Comparison of ENCODE assay signal across 8 mouse cellular contexts in the genomic region with DNA sequence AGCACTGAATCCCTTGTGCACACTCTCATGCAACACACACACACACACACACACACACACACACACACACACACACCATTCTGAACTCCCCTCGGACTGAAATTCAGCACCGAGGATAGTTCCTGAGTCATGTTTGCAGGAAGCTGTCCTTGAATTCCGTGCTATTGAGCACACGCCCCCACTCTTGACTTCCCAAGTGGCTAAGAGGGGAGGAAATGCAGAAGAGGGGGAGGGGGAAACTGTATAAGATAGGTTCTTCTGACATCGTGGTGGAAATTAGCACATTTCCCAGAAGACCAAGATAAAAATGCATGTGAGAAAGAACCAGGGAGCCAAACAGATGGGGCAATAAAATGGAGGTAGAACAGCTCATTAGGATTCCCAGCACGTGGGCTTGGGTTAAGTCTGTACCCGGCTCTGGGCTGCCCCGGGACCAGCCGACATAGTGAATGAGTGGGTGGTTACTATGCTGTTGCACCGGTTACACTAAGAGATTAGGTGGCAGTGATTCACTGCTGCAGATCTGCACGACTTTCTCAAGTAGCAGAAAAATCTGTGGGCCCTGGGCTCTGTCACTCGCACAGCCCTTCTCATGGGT. TPM values are rescaled to one million over a fixed set of nuclear protein-coding genes. Genes with fewer than 3 reads are reported as not detected.
DNase-seq lines count a peak whose midpoint lies in the region; ATAC-seq lines count a peak whose summit lies in the region.

No protein-coding gene starts in this region.

- H3K4me2 ChIP-seq in midbrain, embryonic 14.5 days (ENCODE audit: low read length): peak overlapping the region; percentile 37

- no peaks in the 10 kb centered on the region for H3K36me3 ChIP-seq in midbrain, embryonic 14.5 days (ENCODE audit: control insufficient read depth, insufficient read depth, low read length)

- H3K4me1 ChIP-seq in midbrain, embryonic 14.5 days (ENCODE audit: control insufficient read depth, insufficient read depth, low read length): peaks cover 21% of the 10 kb centered on the region

- H3K9me3 ChIP-seq in midbrain, embryonic 14.5 days (ENCODE audit: control insufficient read depth, low read length): no peaks in the 10 kb centered on the region

- peak; percentile 9 for DNase-seq in adrenal gland, adult 2 months
- DNase-seq in adrenal gland, postnatal 25 days: no peak
- peak; percentile 1 for DNase-seq in 3T3-L1 (ENCODE audit: low read depth, low spot score)
- DNase-seq in frontal cortex, postnatal 36 days (ENCODE audit: low spot score in 2 of 2): peak; percentile 70 to 74
- peak; percentile 81 for DNase-seq in midbrain, embryonic 14.5 days
- no peak for DNase-seq in spleen, adult 18-20 months
- DNase-seq in urinary bladder, postnatal 14 days (ENCODE audit: low spot score): no peak
- DNase-seq in lung, postnatal 14 days: no peak

- no peak overlapping the region for H3K9ac ChIP-seq in midbrain, embryonic 14.5 days (replicated peaks; ENCODE audit: low read length)

- H3K27ac ChIP-seq in midbrain, embryonic 14.5 days (replicated peaks; ENCODE audit: low read depth, low read length): peak overlapping the region; percentile 61

- 10% methylated on average over 12 of the region's 12 CpGs for WGBS in midbrain, embryonic 14.5 days

- no peak overlapping the region for H3K4me3 ChIP-seq in midbrain, embryonic 14.5 days (replicated peaks; ENCODE audit: low read depth, low read length)

- ATAC-seq in midbrain, embryonic 14.5 days (ENCODE audit: low FRiP score, low TSS enrichment): peak; percentile 53; the same call in 1 of the 2 replicates

- peaks cover 16% of the 10 kb centered on the region; the same call in 1 of the 2 replicates for H3K27me3 ChIP-seq in midbrain, embryonic 14.5 days (ENCODE audit: control insufficient read depth, insufficient read depth, low read length)

RNA-seq across cellular contexts. Expression of a gene that starts 2.9 kb away (rescaled TPM):
- total RNA-seq in adrenal gland, adult 2 months (2021): under 1 TPM; 0.48 to 0.72 TPM
- polyA plus RNA-seq in adrenal gland, adult 2 months (2012; rRNA removed): 0.28 and 0.40 TPM in 2 replicates
- 0.48 and 0.70 TPM in 2 replicates for total RNA-seq in adrenal gland, postnatal 25 days (2021)
- polyA plus RNA-seq in midbrain, embryonic 14.5 days (2014; fragmentation: Nextera tagmentation; extraction: Ambion mirVana): 5.4 and 5.7 TPM in 2 replicates

Comparison
In these comparisons a context has a peak if more than half of its experiments do, and no peak if none do; other contexts are left out.
1. DNase-seq: peak in adrenal gland, adult 2 months (single experiment), 3T3-L1 (single experiment), frontal cortex, postnatal 36 days (2 of 2) and midbrain, embryonic 14.5 days (single experiment); none in adrenal gland, postnatal 25 days (single experiment), spleen, adult 18-20 months (0 of 2), urinary bladder, postnatal 14 days (single experiment) and lung, postnatal 14 days (single experiment).